Mouse (Mus musculus) heart, embryonic 13.5 days (tissue): ENCODE results near the gene Sccpdh. TPM values are rescaled to one million over a fixed set of nuclear protein-coding genes. Genes with fewer than 3 reads are reported as not detected.

Source experiments
- ATAC-seq: fragments of 200-750 bp; cut with Nextera tagmentation; 2 replicates; pipeline ENCODE4 v1.8.0; 2017; ENCODE audit warnings: moderate TSS enrichment; ENCODE audit not compliant: insufficient number of reproducible peaks, low FRiP score, low TSS enrichment; ENCODE audit errors: extremely low read depth
- H3K27ac ChIP-seq: fragments of 300-500 bp; sonication (generic); replicated peaks from 2 replicates; pipeline ENCODE4 v1.5.1; 2015; ENCODE audit warnings: moderate library complexity, mild to moderate bottlenecking, inconsistent platforms
- H3K27me3 ChIP-seq: fragments of 300-500 bp; sonication (generic); replicated peaks from 2 replicates; pipeline ENCODE4 v1.6.1; 2015; ENCODE audit warnings: mild to moderate bottlenecking, inconsistent platforms
- H3K36me3 ChIP-seq: fragments of 300-500 bp; sonication (generic); 2 replicates; pipeline ENCODE4 v1.6.1; 2015; ENCODE audit warnings: mild to moderate bottlenecking, inconsistent platforms
- H3K4me1 ChIP-seq: fragments of 300-500 bp; sonication (generic); 2 replicates; pipeline ENCODE4 v1.6.1; 2015; ENCODE audit warnings: inconsistent platforms
- H3K4me2 ChIP-seq: fragments of 300-500 bp; sonication (generic); 2 replicates; pipeline ENCODE4 v1.6.1; 2015; ENCODE audit warnings: inconsistent platforms, mild to moderate bottlenecking, moderate library complexity
- H3K4me3 ChIP-seq: fragments of 300-500 bp; sonication (generic); 2 replicates; pipeline ENCODE4 v1.5.1; 2015; ENCODE audit warnings: moderate library complexity, mild to moderate bottlenecking, inconsistent platforms
- H3K9ac ChIP-seq: fragments of 300-500 bp; sonication (generic); 2 replicates; pipeline ENCODE4 v1.6.1; 2015; ENCODE audit warnings: inconsistent platforms, mild to moderate bottlenecking, moderate library complexity
- H3K9me3 ChIP-seq: fragments of 300-500 bp; sonication (generic); 2 replicates; pipeline ENCODE4 v1.6.1; 2016; ENCODE audit warnings: inconsistent platforms
- WGBS: fragments of 180-500 bp; shearing (Covaris S2); methylation state at CpG from one replicate; pipeline ENCODE4 v1.1.7; 2015; ENCODE audit warnings: mixed read lengths; 5-methylcytosine and 5-hydroxymethylcytosine counted together
- polyA plus RNA-seq: library from polyadenylated mRNA; unstranded; fragments of >200 nt; fragmentation: Nextera tagmentation; extraction: Ambion mirVana; gene quantifications from 2 replicates; pipeline ENCODE4 v1.2.1, GENCODE M21; 2015

The Sccpdh gene
- polyA plus RNA-seq, 1 experiment from 2014 or later: 76.8 TPM

- H3K4me3 ChIP-seq: peak overlapping the region; percentile 5; the same call in 1 of the 2 replicates
- no peak for ATAC-seq
Observed at GRCm38 (mm10) chr1:179734500-179735474, 66.8 kb downstream of the Sccpdh start.

GRCm38 (mm10) chr1:179736483-179736882 lies 68.5 kb downstream of the Sccpdh start:
- no peak overlapping the region for H3K4me3 ChIP-seq
- WGBS: 81% methylated on average over 3 of the region's 3 CpGs
- no peaks in the 10 kb centered on the region for H3K9me3 ChIP-seq
- H3K4me2 ChIP-seq: no peak overlapping the region
- H3K27ac ChIP-seq: no peak overlapping the region
- H3K36me3 ChIP-seq: no peaks in the 10 kb centered on the region
- H3K9ac ChIP-seq: no peak overlapping the region
- ATAC-seq: no peak
- no peaks in the 10 kb centered on the region for H3K27me3 ChIP-seq
- H3K4me1 ChIP-seq: no peaks in the 10 kb centered on the region

More at GRCm38 (mm10) chr1:179734500-179735474, 66.8 kb downstream of the Sccpdh start:
- Histone ChIP-seq H3K9me3 (no peaks in the 10 kb centered on the region), H3K27ac (no peak overlapping the region), H3K4me2 (peak overlapping the region; percentile 40), H3K4me1 (no peaks in the 10 kb centered on the region), H3K9ac (no peak overlapping the region), H3K36me3 (no peaks in the 10 kb centered on the region), H3K27me3 (no peaks in the 10 kb centered on the region)
- 28% methylated on average over 15 of the region's 15 CpGs for WGBS

Other genes starting within 250 kb of the Sccpdh start
- gene Smyd3, start 150.2 kb upstream of the Sccpdh start, polyA plus RNA-seq: 9.6 and 9.7 TPM in 2 replicates
- gene Tfb2m, start 121.9 kb upstream of the Sccpdh start, polyA plus RNA-seq: 20.2 and 24.8 TPM in 2 replicates
- 16.0 and 16.6 TPM in 2 replicates for gene Cnst, start 121.8 kb upstream of the Sccpdh start, polyA plus RNA-seq
- 0.06 TPM in 1 of 2 replicates, not detected in the other for gene Kif28, start 77.1 kb downstream of the Sccpdh start, polyA plus RNA-seq
- not detected in 2 replicates for gene Gm10518, start 135.2 kb downstream of the Sccpdh start, polyA plus RNA-seq
- gene Ahctf1, start 135.5 kb downstream of the Sccpdh start, polyA plus RNA-seq: 14.7 and 15.9 TPM in 2 replicates